Mouse (Mus musculus) ZHBTc4 (cell line): ENCODE results near the gene Gm10638.

Experiments used
- DNase-seq: peaks from one replicate; pipeline ENCODE4 v3.0.0-alpha.2; 2011; ENCODE audit warnings: low read depth, low spot score

The Gm10638 gene

GRCm38 (mm10) chr8:86745221-86745934 is at the start of gene Gm10638, which contains the start of gene Siah1a:
TSS of gene Gm10638 (plus strand) at chr8:86745699.
TSS of gene Siah1a (minus strand) at chr8:86745934.
- DNase-seq = peak; percentile 80

- DNase-seq = no peak
Observed at GRCm38 (mm10) chr8:86695703-86696102, 49.8 kb upstream of the Gm10638 start.

- no peak for DNase-seq
Observed at GRCm38 (mm10) chr8:86698811-86699421, 46.6 kb upstream of the Gm10638 start.

GRCm38 (mm10) chr8:86699471-86699870 is 46.0 kb upstream of the Gm10638 start:
- peak; percentile 9 for DNase-seq

DNA sequence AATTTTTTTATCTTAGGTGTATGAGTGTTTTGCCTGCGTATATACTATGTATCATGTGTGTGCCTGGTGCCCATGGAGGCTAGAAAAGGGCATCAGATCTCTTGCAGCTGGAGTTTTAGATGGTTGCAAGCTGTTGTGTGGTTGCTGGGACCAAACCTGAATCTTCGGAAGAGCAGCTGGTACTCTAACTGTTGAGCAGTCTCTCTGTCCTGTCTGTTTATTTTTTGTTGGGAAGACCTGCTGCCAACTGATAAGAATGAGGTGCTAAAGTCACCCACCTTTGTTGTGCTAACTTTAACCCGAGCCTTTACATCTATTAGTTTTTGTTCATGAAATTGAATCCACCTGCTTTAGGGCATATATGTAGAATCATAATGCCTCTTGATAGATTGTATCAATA is 43.0 kb upstream of the Gm10638 start:
- DNase-seq = no peak

GRCm38 (mm10) chr8:86705317-86705716 is 40.2 kb upstream of the Gm10638 start:
- DNase-seq = no peak

GRCm38 (mm10) chr8:86706756-86707155 is 38.7 kb upstream of the Gm10638 start:
- DNase-seq = no peak

GRCm38 (mm10) chr8:86707873-86708272 is 37.6 kb upstream of the Gm10638 start:
- no peak for DNase-seq

- DNase-seq = no peak
Observed at GRCm38 (mm10) chr8:86712594-86712993, 32.9 kb upstream of the Gm10638 start.

DNA sequence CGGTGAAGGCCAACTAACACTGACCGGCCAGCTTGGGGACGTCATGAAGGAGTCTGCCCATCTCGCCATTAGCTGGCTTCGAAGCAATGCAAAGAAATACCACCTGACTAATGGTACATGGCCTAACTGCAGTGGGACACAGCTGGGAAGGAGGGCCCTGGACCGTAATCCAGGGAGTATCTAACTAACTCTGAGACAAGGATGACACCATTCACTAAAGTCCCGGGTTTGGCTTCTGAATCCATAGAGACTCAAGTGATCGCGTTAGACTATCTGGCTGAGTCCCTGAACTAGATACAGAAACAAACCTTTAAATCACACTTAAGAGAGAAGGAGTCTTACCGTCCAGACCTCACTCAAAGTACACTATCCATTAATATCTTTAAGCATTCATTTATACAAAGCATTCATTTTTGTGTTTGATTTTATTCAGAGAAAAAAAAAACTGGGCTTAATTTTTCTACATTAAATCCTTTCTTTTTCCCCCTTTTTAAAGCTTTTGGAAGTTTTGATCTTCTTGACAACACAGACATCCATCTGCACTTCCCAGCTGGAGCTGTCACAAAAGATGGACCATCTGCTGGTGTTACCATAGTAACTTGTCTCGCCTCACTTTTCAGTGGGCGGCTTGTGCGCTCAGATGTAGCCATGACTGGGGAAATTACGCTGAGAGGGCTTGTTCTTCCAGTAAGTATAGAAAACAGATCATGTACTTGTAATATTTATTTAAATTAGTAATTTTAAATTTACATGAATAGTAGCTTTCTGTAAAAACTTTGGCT is 31.9 kb upstream of the Gm10638 start:
- peak; percentile 14 for DNase-seq

- no peak for DNase-seq
Observed at GRCm38 (mm10) chr8:86718332-86718994, 27.0 kb upstream of the Gm10638 start.

DNA sequence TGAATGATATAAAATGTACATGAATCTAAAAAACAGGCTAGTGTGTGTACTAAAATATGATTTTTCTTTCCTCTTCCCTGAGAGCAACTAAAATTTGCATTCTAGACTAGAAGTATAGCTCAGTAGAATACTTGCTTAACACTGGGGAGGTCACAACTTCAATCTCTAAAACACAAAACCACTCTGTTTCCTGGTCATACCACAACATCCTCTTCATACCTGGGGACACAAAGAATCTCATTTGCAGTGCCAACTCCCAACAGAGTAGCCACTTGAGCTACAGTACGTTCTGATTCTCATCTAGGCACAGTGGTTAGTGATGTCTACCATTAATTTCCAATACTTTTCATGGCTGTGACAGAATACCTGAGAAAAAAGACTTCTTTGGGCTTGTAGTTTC is 26.1 kb upstream of the Gm10638 start:
- DNase-seq = no peak

- no peak for DNase-seq
Observed at GRCm38 (mm10) chr8:86720756-86721459, 24.6 kb upstream of the Gm10638 start.

DNA sequence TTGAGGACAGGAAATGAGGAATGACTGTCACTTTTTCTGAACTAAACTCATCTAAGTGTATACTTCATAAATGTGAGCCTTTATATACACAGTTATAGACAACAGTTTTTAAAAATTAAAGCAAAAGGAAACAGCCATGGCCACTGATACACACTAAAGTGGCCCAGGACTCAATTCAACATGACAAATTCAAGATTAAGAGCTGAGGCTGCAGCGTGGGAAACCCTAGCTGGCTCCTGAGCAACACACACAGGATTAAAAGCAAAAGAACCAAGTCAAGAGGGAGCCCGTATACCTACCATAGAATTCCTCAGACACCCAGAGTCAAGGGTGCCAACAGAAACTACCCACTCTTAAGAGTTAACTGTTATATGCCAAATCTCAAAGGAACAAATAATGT is 24.0 kb upstream of the Gm10638 start:
- DNase-seq = no peak

DNA sequence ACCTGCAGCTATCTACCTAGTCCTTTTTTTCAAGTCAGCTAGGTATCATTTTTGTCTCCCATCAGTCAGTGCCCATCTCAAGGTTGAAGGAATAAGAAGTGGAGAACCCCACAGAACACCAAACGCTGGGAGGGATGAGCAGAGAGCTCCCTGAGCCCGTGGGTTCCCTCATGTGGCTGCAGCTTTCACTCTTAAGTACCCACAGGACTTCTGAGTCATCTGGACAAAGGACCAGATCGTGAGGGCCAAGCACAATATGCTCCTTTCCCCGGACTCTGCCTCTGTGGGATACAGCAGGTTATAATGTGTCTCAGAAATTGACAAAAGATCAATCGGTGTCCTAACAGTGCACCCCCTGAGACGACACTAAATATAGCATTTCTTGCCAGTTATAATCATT is 18.5 kb upstream of the Gm10638 start:
- DNase-seq = no peak

- DNase-seq = peak; percentile 68
Observed at GRCm38 (mm10) chr8:86728224-86728950, 17.1 kb upstream of the Gm10638 start.

- no peak for DNase-seq
Observed at GRCm38 (mm10) chr8:86730303-86730702, 15.2 kb upstream of the Gm10638 start.

DNA sequence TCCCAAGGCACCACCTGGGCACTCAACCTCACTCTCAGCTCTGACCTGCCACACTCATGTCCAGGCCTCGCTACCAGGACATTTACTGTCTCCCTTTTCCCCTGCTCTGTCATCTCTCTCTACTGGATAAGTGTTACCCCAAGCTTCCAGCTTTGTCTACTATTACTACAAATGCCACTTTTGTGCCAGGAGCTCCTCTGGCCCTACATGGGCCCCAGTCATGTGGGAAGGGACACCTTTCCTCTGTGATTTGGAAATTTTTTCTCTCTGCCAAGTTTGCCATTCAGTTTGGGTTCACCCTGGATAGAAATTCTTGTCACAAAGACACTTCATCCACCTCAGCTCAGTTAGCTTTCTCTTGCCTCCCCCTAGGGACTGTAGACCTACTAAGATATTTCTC is 14.6 kb upstream of the Gm10638 start:
- no peak for DNase-seq

DNA sequence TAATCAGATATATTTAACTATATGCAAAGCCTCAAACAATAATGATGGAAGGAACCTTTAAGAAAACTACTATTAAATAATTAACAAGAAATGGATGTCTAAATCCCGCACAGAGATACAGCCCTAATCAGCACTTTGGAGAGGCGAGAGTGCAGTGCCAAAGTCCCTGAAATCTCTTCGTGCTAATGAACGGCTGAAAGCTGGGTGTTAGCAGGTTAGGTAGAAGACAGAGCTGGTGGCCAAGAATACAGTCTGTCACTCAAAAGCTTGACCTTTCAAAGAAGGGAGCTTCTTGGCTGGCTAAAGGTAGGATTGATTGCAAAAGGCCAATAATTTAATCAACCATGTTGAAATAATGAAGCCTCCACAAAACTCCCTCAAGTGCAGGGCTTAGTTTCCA is 11.3 kb upstream of the Gm10638 start:
- DNase-seq = no peak

DNA sequence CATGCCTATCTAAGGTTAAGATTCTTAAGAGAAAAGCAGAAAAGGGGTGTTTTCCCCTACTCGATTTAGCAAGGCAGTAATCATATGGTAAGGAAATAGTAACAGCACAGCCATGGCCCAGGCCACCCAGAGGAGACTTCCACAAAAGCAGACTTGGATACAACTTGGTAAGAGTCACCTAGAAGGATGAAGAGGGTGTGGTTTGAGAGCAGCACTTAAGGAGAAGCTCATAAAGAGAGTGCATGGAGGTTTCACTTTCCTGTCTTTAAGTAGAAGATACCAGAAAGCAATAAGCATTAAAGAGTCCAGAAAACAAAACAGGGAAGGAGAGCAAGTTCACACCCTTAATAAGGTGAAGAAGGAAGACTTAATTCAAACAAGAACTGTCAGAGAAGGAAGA is 10.5 kb upstream of the Gm10638 start:
- DNase-seq = no peak
